Mouse (Mus musculus) inflammation-experienced regulatory T-cells, adult 6 months (primary cell): ENCODE measurements around the gene Pik3cd. TPM values are rescaled to one million over a fixed set of nuclear protein-coding genes. Genes with fewer than 3 reads are reported as not detected.
A peak's percentile ranks its signal among the peaks of the same experiment; 100 is the strongest.
"Not testable (repeated sequence)": the region's sequence is repeated elsewhere in the genome, so short reads cannot be mapped to it uniquely, and the experiment has no call there.

Experiments
- ATAC-seq: one replicate; pipeline ENCODE4 v1.8.0; 2017
- polyA plus RNA-seq, 3 experiments: library from polyadenylated mRNA; unstranded; fragments of 100-300 nt; shearing (Covaris generic); gene quantifications; one replicate each; pipeline ENCODE4 v1.2.1; 2017

Pik3cd gene
- 100 to 1,000 TPM; 108 to 124 (median 115) TPM for polyA plus RNA-seq

GRCm38 (mm10) chr4:149702210-149702979 lies at the start of gene Pik3cd:
TSS of gene Pik3cd (minus strand) at chr4:149702571.
- peak; percentile 12 for ATAC-seq

GRCm38 (mm10) chr4:149750671-149751070 lies 48.3 kb upstream of the Pik3cd start:
- ATAC-seq = no peak

GRCm38 (mm10) chr4:149749663-149750015 lies 47.3 kb upstream of the Pik3cd start:
- not testable (repeated sequence) for ATAC-seq

- no peak for ATAC-seq
Observed at GRCm38 (mm10) chr4:149749003-149749662, 46.8 kb upstream of the Pik3cd start.

GRCm38 (mm10) chr4:149744119-149744518 lies 41.7 kb upstream of the Pik3cd start:
- ATAC-seq = no peak

DNA sequence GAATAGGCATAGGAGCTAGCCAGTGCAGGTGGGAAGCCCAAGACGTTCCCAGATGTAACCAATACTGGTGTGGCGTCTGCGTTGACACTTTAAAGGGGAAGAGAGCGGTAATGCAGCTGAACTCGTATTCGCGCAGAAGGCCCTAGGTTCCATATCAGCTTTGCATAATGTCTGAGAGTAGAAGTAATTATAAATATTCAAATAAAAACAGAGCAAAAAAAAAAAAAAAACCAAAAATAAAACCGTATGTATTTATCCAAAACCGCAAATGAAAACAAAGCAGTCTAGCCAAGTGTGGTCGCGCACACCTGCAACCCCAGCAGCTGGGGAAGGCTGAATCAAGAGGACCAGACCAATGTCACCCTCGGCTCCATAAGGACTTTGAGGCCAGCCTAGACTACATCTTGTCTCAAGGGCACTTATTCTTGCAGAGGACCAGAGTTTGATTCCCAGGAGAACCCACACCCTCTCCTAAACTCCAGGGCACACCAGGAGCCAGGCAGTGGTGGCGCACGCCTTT lies 39.7 kb upstream of the Pik3cd start:
- no peak for ATAC-seq

- no peak for ATAC-seq
Observed at GRCm38 (mm10) chr4:149740301-149740700, 37.9 kb upstream of the Pik3cd start.

- no peak for ATAC-seq
Observed at GRCm38 (mm10) chr4:149739478-149739877, 37.1 kb upstream of the Pik3cd start.

- ATAC-seq = peak; percentile 93
Observed at GRCm38 (mm10) chr4:149737383-149738324, 35.3 kb upstream of the Pik3cd start, which contains the start of gene Tmem201. TSS of gene Tmem201 (minus strand) at chr4:149738044.

DNA sequence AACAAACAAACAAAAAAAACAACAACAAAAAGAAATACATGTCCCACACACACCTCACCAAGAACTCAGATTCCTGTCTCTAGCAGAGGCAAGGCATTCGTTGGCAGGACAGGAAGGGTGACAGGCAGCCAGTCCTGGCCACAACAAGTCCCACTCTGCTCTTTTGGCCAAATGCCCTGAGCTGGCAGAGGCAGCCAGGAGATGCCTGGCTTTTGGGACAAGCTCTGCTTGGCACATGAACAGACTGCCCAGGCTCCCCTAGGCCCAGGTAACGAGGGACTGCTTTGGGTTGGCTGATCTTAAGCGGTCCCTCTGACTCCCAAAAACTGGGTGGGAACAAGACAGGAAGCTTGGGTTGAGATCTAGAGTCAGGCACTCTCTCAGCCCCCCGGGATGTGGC lies 34.2 kb upstream of the Pik3cd start:
- ATAC-seq = no peak

DNA sequence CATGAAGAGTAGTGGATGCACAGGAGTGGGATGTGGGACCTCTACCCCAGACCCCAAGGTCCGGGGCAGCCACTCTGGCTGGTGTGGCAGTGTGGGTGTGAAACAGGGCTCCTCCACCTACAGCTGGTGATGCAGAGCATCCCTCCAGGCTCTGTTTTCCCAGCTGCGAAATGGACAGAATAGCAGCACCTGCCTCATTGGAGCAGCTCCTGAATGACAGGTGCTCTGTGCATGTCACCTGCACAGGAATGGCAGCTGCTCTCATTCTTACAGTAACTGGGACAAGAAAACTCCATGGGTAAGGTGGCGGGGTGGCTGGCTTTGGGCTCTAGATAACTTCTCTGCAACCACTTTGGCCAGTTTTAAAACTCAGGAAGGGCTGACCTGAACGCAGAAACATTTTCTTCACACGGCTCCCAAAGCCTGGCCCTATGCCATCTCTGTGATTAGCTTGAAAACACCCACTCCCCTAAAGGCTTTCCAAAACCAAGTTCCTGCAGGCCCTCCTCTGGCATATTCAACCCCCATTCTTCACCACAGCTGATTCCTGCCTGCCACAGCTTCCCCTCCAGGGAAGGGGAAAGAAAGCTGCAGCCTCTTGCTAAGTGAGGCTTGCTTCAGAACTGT lies 33.4 kb upstream of the Pik3cd start:
- no peak for ATAC-seq

GRCm38 (mm10) chr4:149734730-149735475 lies 32.5 kb upstream of the Pik3cd start:
- no peak for ATAC-seq

DNA sequence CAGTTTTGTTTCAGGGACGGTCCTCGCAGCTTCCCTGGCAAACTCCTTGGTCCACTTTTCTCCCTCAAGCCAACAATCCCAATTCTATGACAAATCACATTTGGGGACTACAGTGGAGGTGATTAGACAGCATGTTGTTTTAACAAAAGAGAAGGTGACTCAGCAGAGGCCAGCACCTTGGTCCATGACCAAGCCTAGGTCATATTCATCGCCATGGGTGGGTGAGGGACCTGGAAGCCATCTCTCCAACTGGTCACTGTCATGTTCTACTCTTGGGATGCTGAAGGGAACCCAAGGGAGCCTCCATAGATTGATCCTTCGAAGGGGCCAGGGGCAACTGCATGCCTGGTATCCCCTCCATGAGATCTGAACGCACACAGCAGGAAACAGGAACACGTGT lies 31.9 kb upstream of the Pik3cd start:
- no peak for ATAC-seq

GRCm38 (mm10) chr4:149733748-149734147 lies 31.4 kb upstream of the Pik3cd start:
- no peak for ATAC-seq

GRCm38 (mm10) chr4:149732800-149733199 lies 30.4 kb upstream of the Pik3cd start:
- no peak for ATAC-seq

GRCm38 (mm10) chr4:149732313-149732712 lies 29.9 kb upstream of the Pik3cd start:
- ATAC-seq = no peak

- no peak for ATAC-seq
Observed at GRCm38 (mm10) chr4:149730827-149731226, 28.5 kb upstream of the Pik3cd start.

DNA sequence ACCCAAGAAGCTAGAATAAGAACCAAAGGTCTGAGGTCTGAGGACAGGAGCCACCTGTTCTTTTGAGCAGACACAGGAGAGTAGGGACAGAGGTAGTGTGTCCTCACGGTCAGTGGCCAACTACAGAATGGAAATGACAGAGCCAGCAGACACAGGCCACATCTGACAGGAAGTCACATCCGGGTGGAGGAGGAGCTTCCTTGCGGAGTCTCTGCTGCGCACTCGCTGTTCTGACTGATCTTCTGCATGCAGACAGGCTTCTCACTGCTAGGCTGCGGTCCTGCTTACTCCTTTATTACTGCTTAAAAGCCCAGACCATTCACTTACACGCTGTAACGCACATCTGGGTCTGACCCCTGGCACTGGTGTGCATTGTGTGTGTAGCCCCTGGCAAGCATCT lies 26.4 kb upstream of the Pik3cd start:
- ATAC-seq = no peak

GRCm38 (mm10) chr4:149727636-149728035 lies 25.3 kb upstream of the Pik3cd start:
- ATAC-seq = no peak

GRCm38 (mm10) chr4:149725661-149726350 lies 23.4 kb upstream of the Pik3cd start:
- ATAC-seq = no peak

- ATAC-seq = no peak
Observed at GRCm38 (mm10) chr4:149724916-149725470, 22.6 kb upstream of the Pik3cd start.
